Mouse (Mus musculus): ENCODE data around the gene Arxes1.
"Not testable (repeated sequence)": the region's sequence is repeated elsewhere in the genome, so short reads cannot be mapped to it uniquely, and the experiment has no call there.

Arxes1 gene

DNA sequence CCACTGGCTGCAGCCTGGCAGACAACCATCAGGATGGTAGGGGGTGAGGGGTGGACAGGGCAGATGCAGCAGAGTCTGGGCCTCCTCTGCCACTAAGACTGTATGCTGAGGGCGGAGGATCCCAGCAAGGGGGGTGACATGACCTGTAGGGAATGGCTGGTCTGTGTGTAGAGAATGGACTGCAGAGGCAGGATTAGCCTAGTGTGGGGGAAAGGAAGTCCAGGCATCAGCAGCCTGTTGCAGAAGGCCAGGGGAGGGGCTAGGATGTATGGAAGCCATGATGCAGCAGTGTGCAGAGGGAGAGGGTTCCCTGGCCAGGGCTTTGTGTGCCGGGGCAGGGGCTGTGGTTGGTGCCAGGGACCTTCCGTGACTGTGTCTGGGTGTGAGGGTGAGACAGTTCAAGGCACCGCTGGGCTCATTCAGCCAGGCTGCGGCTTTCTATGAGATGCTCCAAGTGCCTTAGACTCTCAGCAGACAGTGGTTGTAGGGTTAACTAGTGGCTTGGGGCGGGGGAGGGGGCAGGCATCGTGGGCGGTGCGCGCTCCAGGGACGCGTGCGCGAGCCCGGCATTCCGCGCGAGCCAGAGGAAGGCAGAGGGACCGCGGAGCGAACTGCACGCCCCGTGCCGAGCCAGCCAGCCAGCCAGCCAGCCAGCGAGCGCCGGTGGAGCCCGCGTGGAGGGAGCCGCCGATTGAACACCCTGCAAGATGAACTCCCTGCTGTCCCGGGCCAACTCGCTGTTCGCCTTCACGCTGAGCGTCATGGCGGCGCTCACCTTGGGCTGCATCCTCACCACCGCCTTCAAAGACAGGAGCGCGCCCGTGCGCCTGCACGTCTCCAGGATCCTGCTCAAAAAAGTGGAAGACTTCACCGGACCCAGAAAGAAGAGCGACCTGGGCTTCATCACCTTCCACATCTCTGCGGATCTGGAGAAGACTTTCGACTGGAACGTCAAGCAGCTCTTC, at the start of gene Arxes1:
Gene Arxes1, plus strand, starts transcription at position 569 of the 965 bp plus-strand sequence.
- in situ Hi-C loops (cut with MboI; ENCODE audit: unreplicated experiment in 2 of 2): not testable (repeated sequence)

DNA sequence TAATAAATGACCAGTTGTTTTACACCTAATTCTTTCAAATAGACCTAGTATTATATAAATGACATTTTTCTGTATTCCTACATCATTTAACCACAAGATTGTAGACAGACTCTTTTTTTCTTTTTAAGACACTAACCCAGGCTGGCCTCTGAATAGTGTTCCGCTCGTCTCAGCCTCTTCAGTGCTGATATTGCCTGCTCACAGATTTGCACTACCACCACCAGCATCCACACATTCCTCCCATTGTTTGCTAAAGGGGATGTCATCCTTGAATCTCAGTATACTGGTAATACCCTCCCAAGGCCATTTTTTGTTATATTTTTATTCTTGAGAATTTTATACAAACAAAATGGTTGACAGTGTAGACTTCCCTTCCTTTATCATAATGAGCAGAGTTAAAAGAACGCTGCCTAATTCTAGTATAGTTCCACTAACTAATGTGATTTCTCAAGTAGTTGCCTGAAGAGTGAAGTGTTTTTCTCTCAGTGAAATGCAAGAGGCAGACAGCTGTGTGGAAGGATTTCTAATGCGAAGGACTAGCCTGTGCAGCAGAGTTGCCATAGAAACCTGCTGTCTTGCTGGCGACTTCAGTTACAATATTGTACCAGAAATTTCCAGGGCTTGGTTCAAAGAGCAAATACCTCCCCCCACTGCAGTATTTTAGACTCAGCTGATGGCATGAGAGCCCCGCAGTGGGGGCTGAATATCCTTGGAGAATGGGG, 48.5 kb upstream of the Arxes1 start:
- in situ Hi-C loops (cut with MboI; ENCODE audit: unreplicated experiment in 2 of 2): no loop called here

DNA sequence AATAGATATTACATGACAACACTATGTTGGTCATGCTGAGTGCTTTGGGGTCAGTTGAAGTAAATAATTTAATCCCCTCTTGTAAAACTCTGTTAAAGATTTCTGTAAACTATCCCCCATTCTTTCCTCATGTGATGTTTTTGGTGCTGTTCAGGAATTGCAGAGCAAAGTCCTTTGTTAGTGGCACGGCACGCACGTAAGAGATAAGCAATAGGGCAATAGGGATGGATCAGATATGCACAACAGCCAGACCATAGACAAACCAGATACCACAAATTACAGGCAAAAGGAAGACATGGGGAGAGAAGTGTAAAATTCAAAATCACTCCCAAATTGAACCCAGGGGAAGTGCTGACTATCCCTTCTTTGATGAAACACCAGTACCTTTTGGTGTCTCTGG, 46.9 kb upstream of the Arxes1 start:
- in situ Hi-C loops (cut with MboI; ENCODE audit: unreplicated experiment in 2 of 2): no loop called here

DNA sequence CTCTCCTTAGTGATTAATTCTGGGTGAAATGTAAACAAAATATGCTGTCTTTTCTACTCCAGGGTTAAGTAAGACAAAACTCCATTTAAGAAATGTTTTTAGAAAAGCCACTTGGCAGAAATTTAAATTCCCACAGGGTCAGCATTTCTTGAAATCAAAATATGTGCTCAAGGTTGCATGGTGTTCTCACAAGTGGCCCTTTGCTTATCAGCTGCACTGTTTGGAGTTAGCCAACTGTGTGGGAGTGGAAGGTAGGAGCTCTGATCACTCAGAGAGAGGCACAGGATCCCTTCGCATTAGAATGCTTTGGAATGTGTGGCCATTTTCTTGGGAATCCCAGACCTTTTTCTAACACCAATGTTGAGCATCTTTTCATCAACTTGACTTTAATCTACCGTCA, 42.5 kb upstream of the Arxes1 start:
- in situ Hi-C loops (cut with MboI; ENCODE audit: unreplicated experiment in 2 of 2): no loop called here

DNA sequence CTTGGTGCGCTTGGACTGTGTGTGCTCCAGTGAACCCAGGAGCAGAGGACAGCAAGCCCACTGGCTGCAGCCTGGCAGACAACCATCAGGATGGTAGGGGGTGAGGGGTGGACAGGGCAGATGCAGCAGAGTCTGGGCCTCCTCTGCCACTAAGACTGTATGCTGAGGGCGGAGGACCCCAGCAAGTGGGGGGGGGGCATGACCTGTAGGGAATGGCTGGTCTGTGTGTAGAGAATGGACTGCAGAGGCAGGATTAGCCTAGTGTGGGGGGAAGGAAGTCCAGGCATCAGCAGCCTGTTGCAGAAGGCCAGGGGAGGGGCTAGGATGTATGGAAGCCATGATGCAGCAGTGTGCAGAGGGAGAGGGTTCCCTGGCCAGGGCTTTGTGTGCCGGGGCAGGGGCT, 40.0 kb upstream of the Arxes1 start:
- in situ Hi-C loops (cut with MboI; ENCODE audit: unreplicated experiment in 2 of 2): not testable (repeated sequence)

DNA sequence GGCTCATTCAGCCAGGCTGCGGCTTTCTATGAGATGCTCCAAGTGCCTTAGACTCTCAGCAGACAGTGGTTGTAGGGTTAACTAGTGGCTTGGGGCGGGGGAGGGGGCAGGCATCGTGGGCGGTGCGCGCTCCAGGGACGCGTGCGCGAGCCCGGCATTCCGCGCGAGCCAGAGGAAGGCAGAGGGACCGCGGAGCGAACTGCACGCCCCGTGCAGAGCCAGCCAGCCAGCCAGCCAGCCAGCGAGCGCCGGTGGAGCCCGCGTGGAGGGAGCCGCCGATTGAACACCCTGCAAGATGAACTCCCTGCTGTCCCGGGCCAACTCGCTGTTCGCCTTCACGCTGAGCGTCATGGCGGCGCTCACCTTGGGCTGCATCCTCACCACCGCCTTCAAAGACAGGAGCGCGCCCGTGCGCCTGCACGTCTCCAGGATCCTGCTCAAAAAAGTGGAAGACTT, 39.5 kb upstream of the Arxes1 start, which contains the start of gene Arxes2:
Gene Arxes2, plus strand, starts transcription at position 161 of the 456 bp plus-strand sequence.
- in situ Hi-C loops (cut with MboI; ENCODE audit: unreplicated experiment in 2 of 2): not testable (repeated sequence)

DNA sequence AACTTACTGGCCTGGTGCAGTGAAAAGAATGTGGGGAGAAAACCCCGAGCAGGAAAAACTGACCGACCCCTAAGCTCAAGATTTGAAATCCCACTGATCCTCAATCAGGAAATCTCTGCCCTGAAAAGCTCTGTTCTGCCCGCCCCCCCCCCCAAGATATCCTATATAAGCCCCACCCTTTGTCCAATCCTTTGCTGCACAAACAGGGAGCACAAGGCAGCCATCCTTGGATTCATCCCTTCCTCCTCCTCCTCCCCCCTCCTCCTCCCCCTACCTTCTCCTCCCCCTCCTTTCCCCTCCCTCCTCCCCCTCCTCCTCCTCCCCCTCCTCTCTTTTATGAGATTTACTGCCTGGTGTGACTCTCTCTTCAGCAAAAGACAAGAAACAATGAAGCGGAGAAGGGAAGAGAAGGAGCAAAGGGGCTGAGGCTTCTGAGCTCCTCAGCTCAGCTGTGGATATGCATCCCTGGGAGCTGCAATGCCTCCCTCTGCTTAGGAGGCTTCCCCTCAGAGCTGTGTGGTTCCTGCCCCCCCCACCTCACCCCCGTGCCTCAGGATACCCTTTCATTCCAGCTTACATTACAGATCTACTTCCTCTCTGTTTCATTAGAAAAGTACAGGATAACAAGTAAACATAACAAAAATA, 25.8 kb upstream of the Arxes1 start:
- in situ Hi-C loops (cut with MboI; ENCODE audit: unreplicated experiment in 2 of 2): no loop called here

DNA sequence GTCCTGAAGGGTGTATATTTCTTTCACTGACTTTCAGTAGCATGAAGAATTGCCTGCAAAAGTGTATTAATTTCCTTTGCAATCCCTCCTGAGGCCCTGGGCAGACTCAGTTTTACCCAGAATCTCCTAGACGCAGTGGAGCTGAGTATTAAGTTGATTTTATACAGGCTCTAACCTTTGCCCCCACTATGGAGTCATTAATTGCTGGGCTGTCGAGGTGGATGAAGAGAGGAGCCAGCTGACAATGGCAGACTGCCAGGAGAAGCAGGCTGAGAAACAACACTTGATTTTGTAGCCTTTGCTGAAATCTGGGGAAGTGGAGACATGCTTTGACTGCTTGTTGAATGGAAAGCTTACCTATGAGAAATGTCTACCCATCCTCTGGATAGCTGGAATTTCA, 18.8 kb upstream of the Arxes1 start:
- in situ Hi-C loops (cut with MboI; ENCODE audit: unreplicated experiment in 2 of 2): no loop called here

DNA sequence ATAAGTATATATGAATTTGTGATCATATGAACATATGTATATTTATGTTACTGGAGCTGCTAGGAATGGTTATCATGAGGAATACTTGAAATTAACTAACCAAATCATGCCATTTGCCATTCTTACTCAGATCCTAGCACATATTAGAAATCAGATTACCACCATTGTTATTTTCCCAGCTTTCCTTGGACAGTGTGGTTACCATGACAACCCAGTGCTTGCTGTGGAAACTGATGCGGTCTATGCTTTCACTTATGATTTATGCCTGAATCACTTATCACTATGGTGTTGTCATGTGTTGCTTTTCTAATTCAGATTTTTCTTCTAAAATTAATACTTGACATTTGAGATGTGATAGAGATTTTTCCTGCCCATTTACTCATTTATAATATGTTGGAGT, 2.8 kb upstream of the Arxes1 start:
- in situ Hi-C loops (cut with MboI; ENCODE audit: unreplicated experiment in 2 of 2): no loop called here

DNA sequence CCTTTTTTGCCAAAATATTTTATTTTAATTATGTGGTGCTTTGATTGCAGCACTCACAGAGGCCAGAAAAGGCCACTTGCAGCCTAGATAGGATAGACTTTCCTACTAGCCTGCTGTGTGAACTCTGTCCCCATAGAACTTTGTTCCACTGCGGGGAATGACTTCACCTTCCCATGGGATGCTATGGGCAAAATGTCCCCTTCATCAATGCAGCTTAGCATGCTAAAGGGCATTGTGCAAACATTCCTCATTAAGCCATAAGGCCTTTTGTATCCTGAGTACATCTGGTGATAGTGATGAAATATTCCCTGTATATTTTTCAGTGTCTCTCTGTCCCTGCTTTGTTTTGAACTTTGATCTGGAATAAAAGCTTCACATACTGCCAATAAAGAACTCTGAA, 10.6 kb downstream of the Arxes1 start:
- in situ Hi-C loops (cut with MboI; ENCODE audit: unreplicated experiment in 2 of 2): loop anchor here in 1 of 2 experiments (10.0 kb wide), 1 partner anchor 261 kb away; no protein-coding TSS in a partner anchor

DNA sequence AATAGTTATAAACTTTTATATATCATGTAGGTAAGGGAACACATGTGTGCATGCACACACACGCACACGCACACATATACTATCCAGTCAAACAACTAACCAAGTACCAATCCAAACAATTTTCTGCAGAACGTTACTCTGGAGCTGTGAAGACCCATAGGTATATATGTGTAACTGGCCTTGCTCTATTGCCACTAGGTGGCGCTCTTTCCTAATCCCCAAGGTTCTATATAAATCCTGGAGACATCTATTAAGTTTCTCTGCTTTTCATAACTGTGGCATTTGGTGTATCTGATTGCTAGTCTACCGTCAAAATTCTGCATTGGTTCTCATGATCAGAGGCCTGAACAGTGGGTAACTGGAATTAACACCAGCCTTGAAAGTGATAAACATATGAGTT, 14.4 kb downstream of the Arxes1 start:
- in situ Hi-C loops (cut with MboI; ENCODE audit: unreplicated experiment in 2 of 2): loop anchor here in 1 of 2 experiments (10.0 kb wide), 1 partner anchor 257 kb away; no protein-coding TSS in a partner anchor

DNA sequence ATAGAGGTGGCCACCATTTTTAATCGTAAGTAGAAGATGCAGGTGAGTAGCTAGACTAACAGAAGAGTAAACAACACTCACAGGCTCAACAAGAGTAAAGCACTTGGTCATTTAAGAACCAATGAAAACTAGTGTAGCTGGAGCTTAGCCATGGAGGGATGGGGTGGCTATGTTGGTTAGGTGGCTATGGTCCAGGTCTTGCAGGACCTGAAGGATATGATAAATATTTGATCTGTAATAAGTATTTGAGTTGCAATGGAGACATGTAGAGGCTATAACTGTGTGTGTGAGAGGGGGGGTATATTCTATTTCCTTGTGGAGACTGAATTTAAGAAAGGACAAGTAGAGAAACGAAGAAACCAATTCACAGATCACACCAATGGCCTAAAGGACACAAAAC, 18.1 kb downstream of the Arxes1 start:
- in situ Hi-C loops (cut with MboI; ENCODE audit: unreplicated experiment in 2 of 2): loop anchor here in 1 of 2 experiments (25.0 kb wide), 1 partner anchor 261 kb away; no protein-coding TSS in a partner anchor

DNA sequence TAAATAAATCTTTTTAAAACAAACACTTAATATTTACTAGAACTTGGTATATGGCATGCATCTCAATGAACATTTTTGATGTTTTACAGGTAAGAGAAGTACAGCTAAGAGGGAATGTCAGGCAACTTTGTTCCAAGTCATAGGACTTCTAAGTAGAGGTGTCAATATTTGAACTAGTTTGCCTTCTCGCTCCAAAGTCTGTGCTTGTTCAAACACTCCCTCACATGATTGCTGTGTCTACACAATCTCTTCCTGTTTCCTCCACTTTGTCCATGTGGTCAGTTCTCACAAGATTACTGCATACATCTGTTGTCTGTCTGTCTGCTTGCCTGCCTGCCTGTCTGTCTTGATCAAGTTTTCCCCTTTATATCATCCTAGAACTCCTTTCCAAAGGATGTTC, 27.5 kb downstream of the Arxes1 start:
- in situ Hi-C loops (cut with MboI; ENCODE audit: unreplicated experiment in 2 of 2): loop anchor here in 1 of 2 experiments (25.0 kb wide), 1 partner anchor 252 kb away; no protein-coding TSS in a partner anchor

DNA sequence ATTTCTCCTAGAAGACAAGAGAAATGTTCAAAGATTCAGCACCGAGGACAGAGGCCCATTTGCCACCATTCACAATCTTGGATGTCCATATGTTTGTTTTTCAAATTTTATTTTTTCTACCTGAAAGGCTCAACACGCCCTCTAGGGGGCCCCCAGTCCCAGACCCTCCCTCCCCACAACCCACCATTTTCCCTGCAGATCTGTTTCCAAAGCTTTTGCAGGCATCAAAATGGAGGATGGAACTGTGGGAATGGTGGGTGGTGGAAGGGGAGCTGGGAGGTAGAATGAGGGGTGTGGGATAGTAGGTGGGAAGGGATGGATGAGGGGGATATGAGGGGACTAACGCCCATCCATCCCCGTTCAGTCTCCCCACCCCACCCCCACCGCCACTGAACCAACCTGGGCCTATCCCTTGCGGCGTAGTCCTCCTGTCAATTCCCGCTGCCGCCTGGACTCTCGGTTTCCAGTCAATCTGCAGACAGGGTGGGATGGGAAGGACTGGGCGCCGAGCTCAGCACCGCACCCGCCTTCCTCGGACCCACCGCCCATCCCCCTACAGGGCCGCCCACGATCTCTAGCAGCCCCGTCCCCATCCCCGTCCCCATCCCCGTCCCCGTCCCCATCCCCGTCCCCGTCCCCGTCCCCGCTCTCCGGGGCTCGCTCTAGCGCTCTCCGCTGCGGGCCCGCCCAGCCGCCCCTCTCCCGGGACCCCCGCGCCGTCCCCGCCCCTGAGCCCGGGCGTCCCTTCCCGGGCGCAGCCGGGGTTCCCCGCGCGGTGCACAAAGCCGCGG, 34.2 kb downstream of the Arxes1 start:
- in situ Hi-C loops (cut with MboI; ENCODE audit: unreplicated experiment in 2 of 2): loop anchor here in 1 of 2 experiments (25.0 kb wide), 1 partner anchor 245 kb away; no protein-coding TSS in a partner anchor

DNA sequence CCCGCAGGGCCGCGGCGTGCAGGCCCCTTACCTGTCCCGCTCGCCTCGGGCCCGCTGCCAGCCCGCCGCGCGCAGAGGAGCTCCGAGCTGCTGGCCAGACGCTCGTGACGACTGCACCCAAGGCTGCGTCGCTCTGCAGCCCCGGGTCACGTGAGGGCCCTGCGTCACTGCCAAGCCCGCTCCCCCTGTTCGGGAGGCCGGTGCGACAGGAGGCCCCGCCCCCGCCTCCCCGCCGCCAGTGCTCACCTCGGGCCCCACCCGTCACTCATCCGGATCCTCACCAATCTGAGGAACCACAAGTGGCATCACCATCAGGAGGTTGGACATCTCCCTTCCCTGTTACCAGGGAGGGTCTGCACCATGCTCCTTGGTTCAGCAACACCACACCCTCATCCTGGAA, 34.9 kb downstream of the Arxes1 start, which contains the start of gene Bex2:
Gene Bex2, minus strand, starts transcription at position 217 of the 400 bp plus-strand sequence.
- in situ Hi-C loops (cut with MboI; ENCODE audit: unreplicated experiment in 2 of 2): loop anchor here in 1 of 2 experiments (25.0 kb wide), 1 partner anchor 244 kb away; no protein-coding TSS in a partner anchor

Data from v-Abl transformed pro-B cells (cell line).